Mouse (Mus musculus): ENCODE data around the gene Tmem259. TPM values are rescaled to one million over a fixed set of nuclear protein-coding genes. Genes with fewer than 3 reads are reported as not detected.

Gene Tmem259
- polyA plus RNA-seq, 1 experiment from 2014 or later, result 13.4 TPM

DNA sequence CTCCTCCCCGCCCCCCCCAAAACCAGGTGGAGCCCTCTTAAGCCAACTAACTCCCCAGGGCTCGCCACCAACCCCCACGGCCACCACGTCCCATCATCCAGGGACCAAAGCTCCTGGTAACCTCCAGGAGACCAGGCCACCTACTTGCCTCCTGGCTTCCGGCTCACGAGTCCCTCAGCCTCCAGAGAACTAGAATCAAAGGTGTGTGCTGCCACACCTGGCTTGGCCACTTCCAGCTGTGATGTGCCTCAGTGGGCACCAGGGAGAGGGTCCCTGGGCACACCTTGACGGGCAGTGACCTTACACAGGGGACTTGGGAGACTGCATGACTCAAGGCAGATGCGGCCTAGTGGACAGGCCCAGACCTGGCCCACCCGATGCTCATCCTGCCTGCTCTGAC is 28.4 kb downstream of the Tmem259 start:
- DNase-seq (ENCODE audit: low spot score) (no peak), ATAC-seq (no peak)
- Histone ChIP-seq H3K27ac (ENCODE audit: low read depth, low read length) (no peak overlapping the region), H3K36me3 (ENCODE audit: control insufficient read depth, insufficient read depth, low read length) (peaks cover 23% of the 10 kb centered on the region), H3K9ac (ENCODE audit: low read length) (peak overlapping the region; percentile 29), H3K4me3 (ENCODE audit: low read depth, low read length) (no peak overlapping the region), H3K27me3 (replicated peaks; ENCODE audit: control insufficient read depth, insufficient read depth, low read length) (no peaks in the 10 kb centered on the region), H3K4me2 (ENCODE audit: low read length) (no peak overlapping the region), H3K4me1 (ENCODE audit: control insufficient read depth, insufficient read depth, low read length) (peaks cover 2% of the 10 kb centered on the region; the same call in 1 of the 2 replicates), H3K9me3 (replicated peaks; ENCODE audit: control insufficient read depth, low read length) (no peaks in the 10 kb centered on the region)
- 78% methylated on average over 9 of the region's 9 CpGs for WGBS

DNA sequence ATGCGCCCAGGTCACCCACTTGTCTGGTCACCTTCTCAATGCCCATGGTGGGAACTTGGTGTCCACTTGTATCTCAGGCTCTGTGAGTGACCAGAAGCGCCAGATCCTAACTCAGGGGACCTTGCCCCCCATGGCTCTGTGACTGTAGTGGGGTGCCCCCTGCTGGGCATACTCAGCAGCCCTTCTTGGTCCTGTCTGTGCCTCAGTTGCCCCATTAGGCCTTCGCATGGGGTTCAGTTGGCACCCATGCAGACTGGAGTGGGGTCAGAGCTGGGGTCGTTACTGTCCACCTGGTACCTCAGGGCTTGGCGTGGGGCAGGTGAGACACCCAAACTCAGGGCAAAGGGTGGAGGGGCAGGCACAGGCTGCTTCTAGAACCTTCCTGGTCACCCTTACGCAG is 30.2 kb downstream of the Tmem259 start:
- Histone ChIP-seq H3K27me3 (replicated peaks; ENCODE audit: control insufficient read depth, insufficient read depth, low read length) (no peaks in the 10 kb centered on the region), H3K9me3 (replicated peaks; ENCODE audit: control insufficient read depth, low read length) (no peaks in the 10 kb centered on the region), H3K36me3 (ENCODE audit: control insufficient read depth, insufficient read depth, low read length) (peaks cover 37% of the 10 kb centered on the region), H3K4me2 (ENCODE audit: low read length) (no peak overlapping the region), H3K27ac (ENCODE audit: low read depth, low read length) (no peak overlapping the region), H3K4me1 (ENCODE audit: control insufficient read depth, insufficient read depth, low read length) (no peaks in the 10 kb centered on the region), H3K9ac (ENCODE audit: low read length) (no peak overlapping the region), H3K4me3 (ENCODE audit: low read depth, low read length) (no peak overlapping the region)
- ATAC-seq (no peak), DNase-seq (ENCODE audit: low spot score) (no peak)
- 84% methylated on average over 6 of the region's 6 CpGs for WGBS

DNA sequence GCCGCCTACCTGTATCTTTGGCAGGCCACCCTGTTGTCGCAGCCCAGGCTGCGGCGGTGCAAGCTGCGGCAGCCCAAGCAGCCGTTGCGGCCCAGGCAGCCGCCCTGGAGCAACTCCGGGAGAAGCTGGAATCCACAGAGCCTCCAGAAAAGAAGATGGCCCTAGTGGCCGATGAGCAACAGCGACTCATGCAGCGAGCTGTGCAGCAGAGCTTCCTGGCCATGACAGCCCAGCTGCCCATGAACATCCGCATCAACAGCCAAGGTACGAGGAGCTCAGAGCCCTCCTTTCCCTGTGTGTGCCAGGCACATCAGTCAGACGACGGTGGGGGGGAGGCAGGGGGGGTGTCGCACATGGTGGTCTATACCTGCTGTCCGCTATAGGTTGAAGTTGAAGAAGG is 33.5 kb downstream of the Tmem259 start:
- H3K4me3 ChIP-seq (ENCODE audit: low read depth, low read length), result no peak overlapping the region
- H3K4me2 ChIP-seq (ENCODE audit: low read length), result no peak overlapping the region
- H3K9ac ChIP-seq (ENCODE audit: low read length), result no peak overlapping the region
- peaks cover 3% of the 10 kb centered on the region; the same call in 1 of the 2 replicates for H3K4me1 ChIP-seq (ENCODE audit: control insufficient read depth, insufficient read depth, low read length)
- DNase-seq (ENCODE audit: low spot score) (no peak), ATAC-seq (no peak)
- no peaks in the 10 kb centered on the region for H3K9me3 ChIP-seq (replicated peaks; ENCODE audit: control insufficient read depth, low read length)
- peaks cover 38% of the 10 kb centered on the region for H3K36me3 ChIP-seq (ENCODE audit: control insufficient read depth, insufficient read depth, low read length)
- no peaks in the 10 kb centered on the region for H3K27me3 ChIP-seq (replicated peaks; ENCODE audit: control insufficient read depth, insufficient read depth, low read length)
- WGBS, result 85% methylated on average over 18 of the region's 18 CpGs
- H3K27ac ChIP-seq (ENCODE audit: low read depth, low read length), result no peak overlapping the region

DNA sequence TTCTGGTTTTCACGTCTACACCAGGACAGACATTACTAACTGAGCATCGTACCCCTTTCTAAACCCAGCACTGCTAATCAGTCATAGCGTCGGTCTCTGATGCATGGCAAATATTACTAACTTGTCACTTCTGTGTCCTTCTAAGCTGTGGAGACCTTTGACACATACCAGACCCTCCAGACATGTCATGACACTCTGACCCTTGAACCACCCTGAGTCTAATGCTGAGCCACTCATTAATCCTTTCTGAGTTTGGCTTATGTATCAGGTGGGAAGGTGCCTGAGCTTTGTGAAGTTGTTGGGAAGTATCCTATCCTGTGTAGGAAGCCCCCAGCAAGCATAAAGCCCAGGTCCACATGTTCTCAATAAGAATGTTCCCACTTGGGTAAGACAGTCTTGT is 34.3 kb downstream of the Tmem259 start:
- peaks cover 38% of the 10 kb centered on the region for H3K36me3 ChIP-seq (ENCODE audit: control insufficient read depth, insufficient read depth, low read length)
- H3K4me1 ChIP-seq (ENCODE audit: control insufficient read depth, insufficient read depth, low read length), result peaks cover 3% of the 10 kb centered on the region; the same call in 1 of the 2 replicates
- no peaks in the 10 kb centered on the region for H3K9me3 ChIP-seq (replicated peaks; ENCODE audit: control insufficient read depth, low read length)
- ATAC-seq (no peak), DNase-seq (ENCODE audit: low spot score) (no peak)
- H3K4me3 ChIP-seq (ENCODE audit: low read depth, low read length), result no peak overlapping the region
- WGBS, result 96% methylated on average over 4 of the region's 4 CpGs
- H3K4me2 ChIP-seq (ENCODE audit: low read length), result no peak overlapping the region
- H3K27me3 ChIP-seq (replicated peaks; ENCODE audit: control insufficient read depth, insufficient read depth, low read length), result no peaks in the 10 kb centered on the region
- H3K9ac ChIP-seq (ENCODE audit: low read length), result no peak overlapping the region
- H3K27ac ChIP-seq (ENCODE audit: low read depth, low read length), result no peak overlapping the region

DNA sequence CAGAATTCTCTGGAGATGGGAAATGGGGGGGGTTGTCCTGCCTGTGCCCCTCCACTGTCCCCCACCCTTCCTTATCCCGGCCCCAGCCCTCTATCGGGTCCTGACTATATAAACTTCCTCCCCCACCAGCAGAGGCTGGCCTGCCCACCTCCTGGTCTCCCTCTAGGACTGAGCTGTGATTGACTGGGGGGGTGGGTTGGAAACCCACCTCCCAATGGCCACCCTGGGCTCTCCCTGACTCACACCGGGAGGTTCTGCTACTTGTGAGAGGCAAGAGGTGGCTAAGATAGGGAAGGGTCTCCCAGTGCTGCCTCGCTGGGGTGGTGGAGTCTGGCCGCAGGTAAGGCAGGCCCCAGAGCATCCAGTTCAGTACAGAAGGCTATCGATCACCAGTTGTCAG is 36.6 kb downstream of the Tmem259 start:
- WGBS, result 85% methylated on average over 6 of the region's 6 CpGs
- no peak overlapping the region for H3K4me2 ChIP-seq (ENCODE audit: low read length)
- H3K27me3 ChIP-seq (replicated peaks; ENCODE audit: control insufficient read depth, insufficient read depth, low read length), result no peaks in the 10 kb centered on the region
- no peak overlapping the region for H3K4me3 ChIP-seq (ENCODE audit: low read depth, low read length)
- H3K9ac ChIP-seq (ENCODE audit: low read length), result no peak overlapping the region
- DNase-seq (ENCODE audit: low spot score), result no peak
- peaks cover 3% of the 10 kb centered on the region; the same call in 1 of the 2 replicates for H3K4me1 ChIP-seq (ENCODE audit: control insufficient read depth, insufficient read depth, low read length)
- no peak for ATAC-seq
- no peaks in the 10 kb centered on the region for H3K9me3 ChIP-seq (replicated peaks; ENCODE audit: control insufficient read depth, low read length)
- H3K27ac ChIP-seq (ENCODE audit: low read depth, low read length), result no peak overlapping the region
- peaks cover 28% of the 10 kb centered on the region for H3K36me3 ChIP-seq (ENCODE audit: control insufficient read depth, insufficient read depth, low read length)

DNA sequence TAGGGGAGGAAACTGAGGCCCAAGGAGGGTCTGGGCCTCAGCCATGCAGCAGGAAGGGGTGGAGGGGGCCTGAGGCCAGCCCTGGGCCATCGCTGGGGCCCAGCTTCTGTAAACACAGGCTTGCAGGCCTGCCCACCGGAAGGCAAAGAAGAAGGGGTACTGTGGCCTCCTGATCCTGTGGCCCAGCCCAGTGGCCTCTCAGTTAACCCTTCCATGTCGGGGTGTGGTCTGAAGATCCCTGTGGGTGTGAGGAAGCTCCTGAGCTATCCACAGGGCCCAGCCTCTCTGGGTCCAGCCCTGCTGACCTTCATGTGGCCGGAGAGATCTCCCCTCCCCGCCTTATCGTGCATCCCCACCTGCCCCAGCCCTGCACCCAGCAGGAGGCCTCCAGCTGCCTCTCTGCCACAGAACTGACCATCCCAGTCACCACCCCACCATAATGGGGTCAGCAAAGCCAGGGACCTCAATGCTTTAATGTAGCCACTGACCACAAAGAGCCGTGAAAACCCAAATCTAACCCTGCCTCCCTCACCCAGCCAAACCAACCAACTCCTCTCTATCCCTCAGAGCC is 37.3 kb downstream of the Tmem259 start:
- ATAC-seq (no peak), DNase-seq (ENCODE audit: low spot score) (no peak)
- Histone ChIP-seq H3K9ac (ENCODE audit: low read length) (no peak overlapping the region), H3K27me3 (replicated peaks; ENCODE audit: control insufficient read depth, insufficient read depth, low read length) (no peaks in the 10 kb centered on the region), H3K4me1 (ENCODE audit: control insufficient read depth, insufficient read depth, low read length) (peaks cover 3% of the 10 kb centered on the region; the same call in 1 of the 2 replicates), H3K9me3 (replicated peaks; ENCODE audit: control insufficient read depth, low read length) (no peaks in the 10 kb centered on the region), H3K4me3 (ENCODE audit: low read depth, low read length) (no peak overlapping the region), H3K36me3 (ENCODE audit: control insufficient read depth, insufficient read depth, low read length) (peaks cover 27% of the 10 kb centered on the region), H3K4me2 (ENCODE audit: low read length) (no peak overlapping the region), H3K27ac (ENCODE audit: low read depth, low read length) (no peak overlapping the region)
- 21% methylated on average over 7 of the region's 7 CpGs for WGBS

DNA sequence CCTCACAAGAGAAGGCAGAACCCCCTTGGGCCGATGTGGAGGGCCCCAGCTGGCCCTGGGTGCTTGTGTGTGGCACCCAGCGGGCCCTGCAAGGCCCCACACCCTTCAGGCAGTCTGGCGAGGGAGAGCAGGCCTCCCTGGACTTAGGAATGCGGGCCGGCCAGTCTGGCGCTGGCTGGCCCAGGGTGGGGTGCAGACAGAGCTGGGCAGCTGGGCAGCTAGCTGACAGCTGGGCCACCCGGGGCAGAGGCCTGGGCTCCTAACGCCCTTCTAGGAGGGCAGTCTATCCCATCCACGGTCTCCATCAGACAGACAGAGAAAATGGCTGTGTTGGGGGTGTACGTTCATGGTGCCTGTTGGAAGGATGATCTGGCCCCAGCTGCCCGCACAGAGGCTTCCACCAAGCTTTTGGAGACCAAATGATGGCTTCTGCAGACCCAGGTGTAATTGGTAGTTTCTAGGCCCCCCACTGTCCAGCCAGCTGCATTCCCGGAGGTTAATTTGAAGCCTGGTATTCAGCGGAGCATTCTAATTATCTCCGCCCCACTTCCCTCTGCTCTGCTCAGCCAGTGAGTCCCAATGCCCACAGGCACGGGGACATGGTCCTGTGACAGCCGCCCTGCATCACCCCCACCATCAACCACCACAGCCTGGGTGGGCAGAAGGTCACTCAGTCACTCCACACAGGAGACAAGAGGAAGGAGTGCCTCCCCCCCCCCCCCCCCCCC is 38.5 kb downstream of the Tmem259 start:
- peaks cover 16% of the 10 kb centered on the region for H3K36me3 ChIP-seq (ENCODE audit: control insufficient read depth, insufficient read depth, low read length)
- DNase-seq (ENCODE audit: low spot score) (peak; percentile 52), ATAC-seq (0 out of 2 replicates have a peak, but pooled peaks have one; percentile 42)
- WGBS, result 18% methylated on average over 16 of the region's 16 CpGs
- H3K9me3 ChIP-seq (replicated peaks; ENCODE audit: control insufficient read depth, low read length), result no peaks in the 10 kb centered on the region
- H3K27ac ChIP-seq (ENCODE audit: low read depth, low read length), result peak overlapping the region; percentile 17; the same call in 1 of the 2 replicates
- no peaks in the 10 kb centered on the region for H3K27me3 ChIP-seq (replicated peaks; ENCODE audit: control insufficient read depth, insufficient read depth, low read length)
- peaks cover 3% of the 10 kb centered on the region; the same call in 1 of the 2 replicates for H3K4me1 ChIP-seq (ENCODE audit: control insufficient read depth, insufficient read depth, low read length)
- no peak overlapping the region for H3K9ac ChIP-seq (ENCODE audit: low read length)
- no peak overlapping the region for H3K4me3 ChIP-seq (ENCODE audit: low read depth, low read length)
- no peak overlapping the region for H3K4me2 ChIP-seq (ENCODE audit: low read length)

DNA sequence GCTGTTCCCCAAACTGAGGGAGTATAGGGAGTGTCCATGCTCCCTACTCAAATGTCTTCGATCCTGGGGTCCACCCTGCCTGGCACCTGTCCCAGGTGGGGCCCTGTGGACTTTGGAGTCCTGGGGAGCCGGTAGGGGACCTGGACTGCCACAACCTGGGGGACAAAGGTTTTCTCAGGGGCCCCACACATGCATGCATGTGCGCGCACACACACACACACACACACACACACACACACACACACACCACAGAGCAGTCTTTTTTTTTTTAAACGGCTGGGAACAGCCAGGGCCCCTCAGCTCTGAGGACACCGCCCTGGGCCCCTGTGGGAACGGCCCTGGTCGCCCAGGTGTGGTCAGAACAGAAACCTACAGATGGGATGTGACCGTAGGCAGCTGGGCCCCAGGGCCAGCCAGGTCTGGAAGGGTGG is 40.6 kb downstream of the Tmem259 start:
- WGBS, result 83% methylated on average over 9 of the region's 9 CpGs
- ATAC-seq (no peak), DNase-seq (ENCODE audit: low spot score) (no peak)
- H3K9ac ChIP-seq (ENCODE audit: low read length), result no peak overlapping the region
- no peak overlapping the region for H3K27ac ChIP-seq (ENCODE audit: low read depth, low read length)
- no peaks in the 10 kb centered on the region for H3K9me3 ChIP-seq (replicated peaks; ENCODE audit: control insufficient read depth, low read length)
- peaks cover 3% of the 10 kb centered on the region; the same call in 1 of the 2 replicates for H3K4me1 ChIP-seq (ENCODE audit: control insufficient read depth, insufficient read depth, low read length)
- H3K27me3 ChIP-seq (replicated peaks; ENCODE audit: control insufficient read depth, insufficient read depth, low read length), result no peaks in the 10 kb centered on the region
- no peak overlapping the region for H3K4me2 ChIP-seq (ENCODE audit: low read length)
- H3K36me3 ChIP-seq (ENCODE audit: control insufficient read depth, insufficient read depth, low read length), result no peaks in the 10 kb centered on the region
- no peak overlapping the region for H3K4me3 ChIP-seq (ENCODE audit: low read depth, low read length)

DNA sequence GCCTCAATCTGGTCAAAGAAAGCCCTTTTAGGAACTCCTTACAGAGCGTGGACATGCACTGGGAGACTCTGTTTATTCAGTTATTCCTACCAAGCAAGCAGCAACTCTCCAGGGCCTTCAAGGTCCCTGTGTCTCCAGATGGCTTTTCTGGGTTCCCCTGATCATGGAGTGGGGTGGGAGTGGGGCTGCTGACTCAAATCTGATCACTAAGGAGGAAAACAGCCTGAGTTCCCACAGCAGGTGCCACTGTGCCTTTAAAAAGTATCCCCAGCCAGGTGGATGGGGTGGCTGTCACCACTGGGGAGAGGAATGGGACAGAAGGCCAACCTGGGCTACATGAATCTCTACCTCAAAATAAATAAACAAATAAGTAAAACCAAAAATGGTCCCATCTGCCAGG is 41.1 kb downstream of the Tmem259 start:
- WGBS, result 79% methylated on average over 1 of the region's 1 CpGs
- peaks cover 3% of the 10 kb centered on the region; the same call in 1 of the 2 replicates for H3K4me1 ChIP-seq (ENCODE audit: control insufficient read depth, insufficient read depth, low read length)
- H3K27me3 ChIP-seq (replicated peaks; ENCODE audit: control insufficient read depth, insufficient read depth, low read length), result no peaks in the 10 kb centered on the region
- H3K4me2 ChIP-seq (ENCODE audit: low read length), result no peak overlapping the region
- no peak for DNase-seq (ENCODE audit: low spot score)
- no peak overlapping the region for H3K4me3 ChIP-seq (ENCODE audit: low read depth, low read length)
- H3K9me3 ChIP-seq (replicated peaks; ENCODE audit: control insufficient read depth, low read length), result no peaks in the 10 kb centered on the region
- H3K9ac ChIP-seq (ENCODE audit: low read length), result no peak overlapping the region
- H3K36me3 ChIP-seq (ENCODE audit: control insufficient read depth, insufficient read depth, low read length), result no peaks in the 10 kb centered on the region
- no peak for ATAC-seq
- H3K27ac ChIP-seq (ENCODE audit: low read depth, low read length), result no peak overlapping the region

All from forebrain, embryonic 14.5 days (tissue).